Mouse (Mus musculus) bone marrow macrophage, adult 2 months (primary cell): Measurements from ENCODE around the gene Fmnl1.

Experiments
- CTCF ChIP-seq: IDR thresholded peaks from 2 replicates; pipeline ENCODE4 v1.5.1; 2012; ENCODE audit warnings: low read depth, mild to moderate bottlenecking, low read length, moderate library complexity
- POLR2A ChIP-seq: IDR thresholded peaks from 2 replicates; pipeline ENCODE4 v1.6.1; 2012; ENCODE audit warnings: mild to moderate bottlenecking, low read depth, low read length, borderline replicate concordance

DNA sequence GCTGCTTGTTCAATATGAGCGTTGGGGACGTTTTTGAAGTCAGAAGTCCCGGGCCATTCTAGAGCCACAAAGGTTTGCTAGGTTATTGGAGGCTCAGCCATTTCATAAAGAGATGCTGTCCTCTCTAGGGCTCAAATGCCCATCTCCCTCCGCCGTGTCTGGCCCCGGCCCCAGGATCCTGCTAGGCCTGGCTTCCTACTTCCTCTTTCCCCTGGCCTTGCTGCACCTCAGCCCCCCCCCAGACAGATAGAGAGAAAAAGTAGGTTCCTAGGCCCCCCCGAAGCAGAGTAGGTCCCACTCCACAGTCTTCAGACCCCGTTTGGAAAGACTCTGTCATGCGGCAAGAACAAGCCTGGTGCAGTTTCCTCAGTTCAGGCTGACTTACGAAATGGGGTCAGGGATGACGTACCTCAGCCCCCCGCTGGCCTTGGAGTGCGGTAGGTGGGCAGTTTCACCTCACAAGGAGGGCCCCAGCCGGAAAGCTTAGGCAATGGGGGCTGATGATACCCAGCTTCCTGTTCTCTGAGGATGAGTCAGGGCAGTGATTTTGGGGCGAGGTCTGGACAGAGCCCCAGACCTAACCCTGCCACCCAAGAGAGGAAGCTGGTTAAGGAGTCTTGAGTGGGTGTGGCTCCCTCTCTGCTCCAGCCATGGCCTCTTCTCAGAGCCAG is 7.0 kb downstream of the Fmnl1 start:
- peak; percentile 42; the same call in 1 of the 2 replicates for TF ChIP-seq POLR2A
- TF ChIP-seq CTCF, result no peak
